Mouse (Mus musculus) CD4-positive helper T cell, adult 2 months (primary cell): ENCODE data around the gene Rpa3.
A peak's percentile ranks its signal among the peaks of the same experiment; 100 is the strongest.

ENCODE experiments used
- DNase-seq: peaks from one replicate; pipeline ENCODE4 v3.0.0-alpha.2; 2012; ENCODE audit warnings: low read depth, missing footprints, low spot score

The Rpa3 gene

GRCm38 (mm10) chr6:8259004-8259666 is at the start of gene Rpa3, which contains the start of the genes Umad1 and Gm45062:
Rpa3 (minus strand) TSS chr6:8259173.
Umad1 (plus strand) TSS chr6:8259288.
Gm45062 (plus strand) TSS chr6:8259450.
- DNase-seq = peak; percentile 98

- no peak for DNase-seq
Measured at GRCm38 (mm10) chr6:8307878-8308775, 49.2 kb upstream of the Rpa3 start.

- peak; percentile 7 for DNase-seq
Measured at GRCm38 (mm10) chr6:8299066-8299863, 40.3 kb upstream of the Rpa3 start.

- no peak for DNase-seq
Measured at GRCm38 (mm10) chr6:8294048-8294784, 35.2 kb upstream of the Rpa3 start.

GRCm38 (mm10) chr6:8288755-8289580 is 30.0 kb upstream of the Rpa3 start:
- no peak for DNase-seq

- no peak for DNase-seq
Measured at GRCm38 (mm10) chr6:8286146-8286545, 27.2 kb upstream of the Rpa3 start.

GRCm38 (mm10) chr6:8285401-8285960 is 26.5 kb upstream of the Rpa3 start:
- no peak for DNase-seq

GRCm38 (mm10) chr6:8283255-8283654 is 24.3 kb upstream of the Rpa3 start:
- DNase-seq = no peak

- peak; percentile 55 for DNase-seq
Measured at GRCm38 (mm10) chr6:8278426-8279002, 19.5 kb upstream of the Rpa3 start.

- no peak for DNase-seq
Measured at GRCm38 (mm10) chr6:8276431-8276830, 17.5 kb upstream of the Rpa3 start.

GRCm38 (mm10) chr6:8275098-8275497 is 16.1 kb upstream of the Rpa3 start:
- DNase-seq = peak; percentile 51

- DNase-seq = peak; percentile 58
Measured at GRCm38 (mm10) chr6:8274387-8275054, 15.5 kb upstream of the Rpa3 start.

- DNase-seq = no peak
Measured at GRCm38 (mm10) chr6:8271047-8271446, 12.1 kb upstream of the Rpa3 start.

GRCm38 (mm10) chr6:8259667-8260044 is 683 bp upstream of the Rpa3 start:
- DNase-seq = no peak

- peak; percentile 3 for DNase-seq
Measured at GRCm38 (mm10) chr6:8258316-8258715, 657 bp downstream of the Rpa3 start.

- no peak for DNase-seq
Measured at GRCm38 (mm10) chr6:8228596-8228995, 30.4 kb downstream of the Rpa3 start.

- DNase-seq = no peak
Measured at GRCm38 (mm10) chr6:8227035-8227434, 31.9 kb downstream of the Rpa3 start.

- no peak for DNase-seq
Measured at GRCm38 (mm10) chr6:8210661-8211060, 48.3 kb downstream of the Rpa3 start.

GRCm38 (mm10) chr6:8209866-8210186 is 49.1 kb downstream of the Rpa3 start:
- DNase-seq = no peak
